Mouse (Mus musculus): ENCODE results near the gene Cln3.

The Cln3 gene
- long read RNA-seq, experiment 1, transcript Cln3-201 (15 exons, 2,386 nt), result major isoform, 5 of 13 reads
- long read RNA-seq, experiment 1, partial matches to known transcripts, result 6 of 13 reads
- long read RNA-seq, experiment 1, other reads (novel, unspliced or antisense), result 1 of 13 reads
- long read RNA-seq, experiment 2, transcript Cln3-201 (15 exons, 2,386 nt), result major isoform, 5 of 12 reads
- long read RNA-seq, experiment 2, partial matches to known transcripts, result 3 of 12 reads
- long read RNA-seq, experiment 2, other reads (novel, unspliced or antisense), result 4 of 12 reads

- intact Hi-C loops (cut with DNase I), result no loop called here
These were observed at the start of gene Cln3 for GRCm38 (mm10) chr7:126585717-126586116. TSS of gene Cln3 (minus strand) at chr7:126585817.

GRCm38 (mm10) chr7:126635375-126635774 is 49.8 kb upstream of the Cln3 start:
- intact Hi-C loops (cut with DNase I), result no loop called here

DNA sequence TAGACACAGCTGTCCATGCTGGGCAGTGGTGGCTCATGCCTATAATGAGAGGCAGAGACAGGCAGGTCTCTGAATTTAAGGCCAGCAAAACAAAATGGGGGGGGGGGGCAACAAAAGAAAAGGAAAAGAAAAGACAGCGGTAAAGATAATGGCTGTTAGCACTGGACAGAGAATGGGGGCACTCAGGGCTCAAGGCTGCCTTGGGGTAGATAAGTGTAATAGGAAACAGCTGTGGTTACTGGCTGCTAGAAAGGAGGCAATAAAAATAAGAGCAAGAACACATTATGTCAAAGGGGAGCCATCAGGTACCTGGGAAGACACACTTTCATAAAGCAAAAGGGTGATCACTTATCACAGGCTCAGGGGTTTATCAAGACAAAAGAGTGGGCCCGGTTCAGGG is 46.9 kb upstream of the Cln3 start:
- intact Hi-C loops (cut with DNase I), result no loop called here

DNA sequence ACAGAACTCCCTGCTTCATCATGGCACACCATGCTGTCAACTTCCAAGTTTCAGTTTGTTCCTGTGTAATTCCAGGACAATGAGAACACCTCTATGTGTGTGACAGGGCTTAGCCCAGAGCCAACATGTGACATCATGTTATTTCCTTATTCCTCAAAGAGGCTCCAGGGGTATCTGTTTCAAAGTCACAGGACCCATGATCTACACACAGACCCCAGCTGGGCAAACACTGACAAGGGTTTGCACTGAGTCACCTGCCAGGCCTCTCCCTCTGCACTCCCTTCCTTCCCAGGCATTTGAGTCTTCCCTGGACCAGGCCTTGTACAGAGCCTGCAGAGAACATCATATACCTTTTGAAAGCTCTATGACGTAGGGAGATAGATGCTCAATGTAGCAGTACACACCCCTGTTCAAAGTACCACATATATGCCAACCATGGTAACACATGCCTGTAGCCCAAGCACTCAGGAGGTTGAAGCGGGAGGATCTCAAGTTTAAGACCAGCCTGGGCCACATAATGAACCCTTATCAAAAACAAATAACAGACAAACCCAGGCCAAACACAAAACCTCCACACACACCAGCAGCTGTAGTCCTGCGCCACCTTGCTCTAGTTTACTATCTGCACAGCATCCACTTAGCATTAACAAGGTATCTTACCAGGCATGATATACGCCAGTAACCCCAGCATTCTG is 45.4 kb upstream of the Cln3 start, which contains the start of gene Nupr1:
TSS of gene Nupr1 (minus strand) at position 38 of the 695 bp plus-strand sequence.
- intact Hi-C loops (cut with DNase I), result no loop called here

- intact Hi-C loops (cut with DNase I), result no loop called here
These were observed 44.3 kb upstream of the Cln3 start for GRCm38 (mm10) chr7:126629915-126630314.

- intact Hi-C loops (cut with DNase I), result no loop called here
These were observed 42.5 kb upstream of the Cln3 start for GRCm38 (mm10) chr7:126628111-126628510.

DNA sequence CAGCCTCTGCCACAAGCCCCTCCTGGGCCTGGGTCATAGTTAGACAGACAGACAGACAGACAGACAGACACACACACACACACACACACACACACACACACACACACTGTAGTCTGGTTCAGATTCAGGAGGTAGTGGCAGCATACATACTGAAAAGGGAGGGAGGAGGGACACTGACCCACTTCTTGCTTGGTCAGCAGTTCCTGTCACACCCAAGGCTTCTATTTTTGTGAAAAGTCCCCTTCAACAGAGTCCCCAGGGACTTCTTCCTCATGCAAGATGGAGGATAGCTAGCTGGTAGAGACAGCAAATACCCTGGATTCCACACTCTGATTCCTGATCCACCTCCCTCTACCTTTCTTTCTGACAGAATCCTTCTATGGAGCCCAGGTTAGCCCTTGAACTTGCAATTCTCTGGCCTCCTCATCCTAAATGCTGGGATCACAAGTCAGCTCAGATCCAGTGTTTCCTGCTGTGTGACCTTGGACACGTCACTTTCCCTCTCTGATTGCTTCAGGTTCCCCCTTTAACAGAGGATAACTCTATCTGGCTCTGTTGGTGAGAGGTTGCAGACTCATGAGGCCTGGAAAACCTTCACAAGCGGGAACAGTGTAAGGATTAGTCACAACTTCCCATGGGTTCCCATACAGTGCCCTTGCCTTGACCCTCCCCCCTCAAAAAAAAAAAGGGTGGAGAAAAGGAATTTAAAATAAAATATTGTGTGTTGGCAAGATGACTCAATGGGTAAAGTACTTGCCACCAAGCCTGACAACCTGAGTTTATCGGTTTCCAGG is 40.4 kb upstream of the Cln3 start:
- intact Hi-C loops (cut with DNase I), result no loop called here

DNA sequence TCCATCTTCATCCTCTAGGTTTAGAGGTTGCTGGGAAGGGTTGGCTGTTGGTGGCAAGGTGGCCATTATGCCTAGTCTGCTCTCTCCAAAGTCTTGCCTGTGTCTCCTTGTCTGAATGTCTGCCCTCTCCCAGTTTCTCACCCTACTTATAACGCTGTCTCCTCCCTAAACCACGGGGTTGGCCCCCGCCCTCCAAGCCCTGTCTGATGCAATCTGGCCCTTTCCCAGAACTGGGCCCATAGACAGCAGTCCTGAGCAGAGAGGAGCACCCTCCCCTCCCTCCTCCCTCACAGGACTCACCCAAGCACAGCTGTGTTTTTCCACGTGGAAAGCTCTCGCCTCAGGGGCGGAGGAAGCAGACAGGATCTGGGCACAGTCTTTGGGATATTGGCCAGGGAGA is 39.8 kb upstream of the Cln3 start:
- intact Hi-C loops (cut with DNase I), result no loop called here

GRCm38 (mm10) chr7:126624774-126625173 is 39.2 kb upstream of the Cln3 start:
- intact Hi-C loops (cut with DNase I), result no loop called here

- intact Hi-C loops (cut with DNase I), result no loop called here
These were observed 37.8 kb upstream of the Cln3 start for GRCm38 (mm10) chr7:126623381-126623780.

DNA sequence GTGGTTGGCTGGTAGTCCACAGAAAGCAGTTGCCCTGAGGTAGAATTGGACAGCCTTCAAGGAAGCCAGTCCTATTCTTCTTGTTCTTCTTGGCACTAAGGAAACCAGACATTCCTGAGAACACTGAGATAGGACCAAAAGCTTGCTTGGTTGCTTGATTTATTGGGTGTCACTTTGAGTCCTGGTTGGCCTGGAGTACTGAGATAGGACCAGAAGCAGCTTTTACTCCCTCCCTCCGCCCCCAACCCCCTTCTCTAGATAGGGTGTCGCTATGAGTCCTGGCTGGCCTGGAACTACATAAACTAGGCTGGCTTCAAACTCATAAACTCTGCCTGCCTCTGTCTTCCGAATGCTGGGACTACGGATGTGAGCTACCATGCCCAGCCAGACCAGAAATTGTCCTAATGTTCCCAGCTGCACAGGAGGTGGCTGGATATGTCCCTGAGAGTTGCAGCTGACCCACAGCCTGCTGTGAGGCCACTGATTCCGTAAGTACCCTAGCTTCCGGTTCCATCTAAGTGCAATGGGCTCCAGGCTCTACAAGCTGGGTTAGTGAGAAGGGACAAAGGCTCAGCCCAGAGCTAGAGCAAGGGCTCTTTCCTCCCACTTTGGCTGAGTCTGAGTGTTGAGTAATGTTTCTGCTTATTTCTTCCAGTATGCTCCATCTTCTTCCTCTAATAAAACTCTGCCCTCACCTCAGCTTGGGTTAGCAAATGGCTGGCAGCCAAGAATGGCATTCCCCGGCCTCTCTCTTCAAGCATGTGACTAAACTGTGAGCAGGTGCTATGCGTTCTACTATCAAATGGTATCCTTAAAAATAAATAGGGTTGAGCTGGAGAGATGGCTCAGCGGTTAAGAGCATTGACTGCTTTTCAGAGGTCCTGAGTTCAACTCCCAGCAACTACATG is 36.1 kb upstream of the Cln3 start:
- intact Hi-C loops (cut with DNase I), result no loop called here

DNA sequence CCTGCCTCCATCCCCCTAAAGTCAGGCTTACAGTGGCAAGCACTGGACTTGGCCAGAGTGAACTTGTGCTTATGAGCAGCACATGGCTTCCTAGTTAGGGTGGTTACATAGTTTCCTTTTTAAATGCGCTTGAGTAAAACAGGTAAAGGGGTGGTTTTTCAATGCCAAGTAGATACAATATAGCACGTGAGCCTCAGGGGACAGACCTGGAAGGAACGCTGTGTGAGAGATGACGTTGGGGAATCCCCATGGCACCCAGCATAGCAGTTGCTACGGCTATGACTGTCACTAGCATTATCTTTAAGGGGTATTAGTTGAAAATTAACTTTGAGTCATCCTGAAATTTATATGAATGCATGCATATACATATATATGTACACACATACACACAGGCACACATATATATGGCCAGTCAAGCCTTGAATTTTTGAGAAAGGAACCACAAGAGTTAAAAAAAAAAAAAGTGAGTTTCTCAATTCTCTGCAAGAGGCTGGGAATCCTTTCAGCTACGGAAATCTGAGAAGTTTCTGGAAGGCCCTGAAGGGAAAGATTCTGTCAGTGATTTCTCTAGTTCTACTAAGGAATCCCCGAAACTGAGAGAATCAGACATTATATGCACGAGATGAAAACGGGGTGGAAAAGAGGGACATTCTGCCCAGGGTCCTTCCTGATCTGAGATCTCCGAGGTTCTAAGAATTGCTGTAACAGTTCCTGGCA is 34.1 kb upstream of the Cln3 start:
- intact Hi-C loops (cut with DNase I), result no loop called here

GRCm38 (mm10) chr7:126616707-126617106 is 31.1 kb upstream of the Cln3 start:
- intact Hi-C loops (cut with DNase I), result no loop called here

- intact Hi-C loops (cut with DNase I), result no loop called here
These were observed 27.1 kb upstream of the Cln3 start for GRCm38 (mm10) chr7:126612736-126613135.

DNA sequence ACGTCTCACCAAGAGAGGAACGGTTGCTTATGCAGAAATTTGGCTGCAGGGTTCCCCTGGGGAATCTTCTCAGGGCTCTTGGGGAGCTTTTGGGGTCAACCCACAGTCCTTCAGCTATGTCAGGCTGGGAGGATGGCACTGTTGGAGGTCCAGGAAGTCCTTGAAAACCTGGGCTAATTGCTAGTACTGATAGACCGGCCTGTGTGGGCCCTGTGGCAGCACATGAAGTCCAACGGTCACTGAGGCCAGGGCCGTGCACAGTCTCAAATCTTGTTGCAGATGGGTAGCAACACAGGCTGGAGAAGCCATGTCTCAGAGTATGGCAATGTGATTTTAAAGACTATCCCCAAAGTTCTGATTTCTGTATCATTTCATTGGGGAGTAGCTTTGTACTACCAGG is 22.2 kb upstream of the Cln3 start:
- intact Hi-C loops (cut with DNase I), result no loop called here

- intact Hi-C loops (cut with DNase I), result no loop called here
These were observed 21.4 kb upstream of the Cln3 start for GRCm38 (mm10) chr7:126607064-126607463.

GRCm38 (mm10) chr7:126606611-126607010 is 21.0 kb upstream of the Cln3 start:
- intact Hi-C loops (cut with DNase I), result no loop called here

GRCm38 (mm10) chr7:126602650-126603049 is 17.0 kb upstream of the Cln3 start:
- intact Hi-C loops (cut with DNase I), result no loop called here

- intact Hi-C loops (cut with DNase I), result no loop called here
These were observed 16.3 kb upstream of the Cln3 start for GRCm38 (mm10) chr7:126601896-126602295.

DNA sequence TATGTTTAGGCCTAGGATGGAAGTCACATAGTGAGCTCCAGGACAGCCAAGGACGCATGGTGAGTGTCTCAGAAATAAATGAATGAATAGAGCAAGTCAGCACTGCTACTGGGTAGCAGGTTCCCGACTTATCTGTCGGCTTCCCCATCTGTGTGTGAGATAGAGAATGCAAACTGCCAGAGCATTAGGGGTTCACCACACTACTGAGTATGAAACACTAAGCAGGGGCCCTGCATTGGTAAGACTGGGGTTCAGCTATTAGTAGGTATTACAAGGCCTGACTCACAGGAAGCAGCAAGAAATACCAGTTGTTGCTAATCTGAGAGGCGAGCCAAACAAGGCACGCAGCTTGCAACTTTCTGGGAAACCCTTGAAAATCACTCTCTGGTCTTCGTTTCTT is 13.3 kb upstream of the Cln3 start:
- intact Hi-C loops (cut with DNase I), result no loop called here
